Mouse (Mus musculus): ENCODE data around the gene Osgepl1.
"Not testable (repeated sequence)": the region's sequence is repeated elsewhere in the genome, so short reads cannot be mapped to it uniquely, and the experiment has no call there.

Osgepl1 gene

GRCm38 (mm10) chr1:53312989-53313967 lies at the start of gene Osgepl1:
Gene Osgepl1, plus strand, starts transcription at chr1:53313624.
- DNase-seq, result peak; percentile 86

DNA sequence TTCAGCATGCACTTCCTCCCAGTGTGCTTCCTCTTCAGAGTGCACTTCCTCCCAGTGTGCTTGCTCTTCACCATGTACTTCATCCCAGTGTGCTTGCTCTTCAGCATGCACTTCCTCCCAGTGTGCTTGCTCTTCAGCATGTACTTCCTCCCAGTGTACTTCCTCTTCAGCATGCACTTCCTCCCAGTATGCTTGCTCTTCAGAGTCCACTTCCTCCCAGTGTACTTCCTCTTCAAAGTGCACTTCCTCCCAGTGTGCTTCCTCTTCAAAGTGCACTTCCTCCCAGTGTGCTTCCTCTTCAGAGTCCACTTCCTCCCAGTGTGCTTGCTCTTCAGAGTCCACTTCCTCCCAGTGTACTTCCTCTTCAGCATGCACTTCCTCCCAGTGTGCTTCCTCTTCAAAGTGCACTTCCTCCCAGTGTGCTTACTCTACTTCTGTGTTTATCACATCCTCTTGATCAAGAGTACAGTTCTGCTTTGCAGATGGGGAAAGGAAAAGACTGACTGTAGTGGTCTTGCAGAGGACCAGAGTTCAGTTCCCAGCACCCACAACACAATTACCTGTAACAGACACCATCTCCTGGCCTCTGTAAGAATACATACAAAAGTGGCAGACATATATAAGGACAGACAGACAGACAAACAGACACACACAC lies 48.3 kb upstream of the Osgepl1 start:
- DNase-seq, result not testable (repeated sequence)

DNA sequence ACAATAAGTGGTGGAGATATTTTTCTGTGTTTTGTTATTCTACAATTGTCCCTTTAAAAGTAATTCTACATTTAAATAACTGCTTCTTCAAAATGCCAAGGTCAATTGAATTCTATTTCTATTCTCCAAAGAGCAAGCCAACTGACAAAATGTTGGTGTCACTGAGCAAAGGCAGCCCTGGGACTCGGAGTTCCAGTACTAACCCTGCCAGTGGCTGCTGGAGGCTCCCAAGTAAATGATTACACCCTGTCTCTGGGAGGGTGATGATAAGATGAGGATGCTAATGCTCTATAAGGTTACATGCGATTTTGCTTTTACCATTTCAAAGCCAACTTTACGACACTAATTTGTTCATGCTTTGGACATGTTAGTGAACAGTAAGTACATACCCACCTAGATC lies 43.5 kb upstream of the Osgepl1 start:
- no peak for DNase-seq

GRCm38 (mm10) chr1:53272646-53273045 lies 40.8 kb upstream of the Osgepl1 start:
- DNase-seq, result peak; percentile 52

- DNase-seq, result no peak
These were observed 22.2 kb upstream of the Osgepl1 start for GRCm38 (mm10) chr1:53291197-53291596.

DNA sequence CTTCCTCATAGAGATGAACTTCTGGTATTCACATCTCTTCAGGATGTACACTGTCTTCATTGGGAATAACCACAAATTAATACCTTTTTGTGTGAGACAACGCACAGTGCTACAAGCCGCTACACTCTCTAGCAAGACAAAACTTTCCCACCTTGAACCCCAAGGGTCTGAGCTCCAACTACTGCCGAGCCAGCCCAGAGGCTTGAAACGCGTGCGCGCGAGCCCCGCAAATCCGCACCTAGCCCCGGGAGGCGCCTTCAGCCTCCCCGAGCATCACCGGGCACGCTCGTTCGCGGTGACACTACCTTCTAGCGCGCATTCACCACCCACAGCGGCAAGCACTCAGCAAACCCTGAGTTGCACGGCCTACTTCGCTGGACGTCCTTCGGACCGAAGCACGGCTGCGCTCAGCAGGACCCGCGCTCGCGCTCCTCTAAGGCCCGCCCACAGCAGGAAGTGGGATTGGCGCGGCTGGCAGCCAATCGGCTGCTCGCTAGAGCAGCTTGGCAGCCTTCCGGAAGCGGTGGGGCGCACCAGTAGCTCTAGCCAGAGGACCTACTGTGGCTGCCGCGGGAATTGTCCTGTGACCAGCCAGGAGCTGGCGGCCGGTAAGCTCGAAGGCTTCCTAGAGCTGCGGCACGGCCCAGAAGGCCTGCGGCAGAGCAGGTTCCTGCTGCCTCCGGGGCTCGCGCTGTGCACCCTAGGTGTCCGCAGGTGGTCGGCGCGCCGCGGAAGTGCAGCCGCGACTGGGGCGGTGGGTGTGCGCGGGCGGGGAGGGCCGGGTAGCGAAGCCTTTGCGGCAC lies 16.6 kb upstream of the Osgepl1 start, which contains the start of the genes Pms1, Ormdl1 and Gm28778:
Pms1 (minus strand) TSS at position 438 of the 803 bp plus-strand sequence.
Ormdl1 (plus strand) TSS at position 515 of the 803 bp plus-strand sequence.
Gm28778 (plus strand) TSS at position 531 of the 803 bp plus-strand sequence.
- peak; percentile 96 for DNase-seq

GRCm38 (mm10) chr1:53300506-53300905 lies 12.9 kb upstream of the Osgepl1 start:
- no peak for DNase-seq

- DNase-seq, result no peak
These were observed 8.4 kb downstream of the Osgepl1 start for GRCm38 (mm10) chr1:53321662-53322344.

GRCm38 (mm10) chr1:53323254-53323653 lies 9.8 kb downstream of the Osgepl1 start:
- DNase-seq, result no peak

GRCm38 (mm10) chr1:53324277-53324676 lies 10.9 kb downstream of the Osgepl1 start:
- DNase-seq, result no peak

- no peak for DNase-seq
These were observed 11.5 kb downstream of the Osgepl1 start for GRCm38 (mm10) chr1:53324827-53325494.

GRCm38 (mm10) chr1:53333527-53333926 lies 20.1 kb downstream of the Osgepl1 start:
- not testable (repeated sequence) for DNase-seq

- DNase-seq, result no peak
These were observed 22.0 kb downstream of the Osgepl1 start for GRCm38 (mm10) chr1:53335465-53335864.

- DNase-seq, result not testable (repeated sequence)
These were observed 24.0 kb downstream of the Osgepl1 start for GRCm38 (mm10) chr1:53337403-53337802.

- DNase-seq, result no peak
These were observed 27.6 kb downstream of the Osgepl1 start for GRCm38 (mm10) chr1:53341071-53341470.

DNA sequence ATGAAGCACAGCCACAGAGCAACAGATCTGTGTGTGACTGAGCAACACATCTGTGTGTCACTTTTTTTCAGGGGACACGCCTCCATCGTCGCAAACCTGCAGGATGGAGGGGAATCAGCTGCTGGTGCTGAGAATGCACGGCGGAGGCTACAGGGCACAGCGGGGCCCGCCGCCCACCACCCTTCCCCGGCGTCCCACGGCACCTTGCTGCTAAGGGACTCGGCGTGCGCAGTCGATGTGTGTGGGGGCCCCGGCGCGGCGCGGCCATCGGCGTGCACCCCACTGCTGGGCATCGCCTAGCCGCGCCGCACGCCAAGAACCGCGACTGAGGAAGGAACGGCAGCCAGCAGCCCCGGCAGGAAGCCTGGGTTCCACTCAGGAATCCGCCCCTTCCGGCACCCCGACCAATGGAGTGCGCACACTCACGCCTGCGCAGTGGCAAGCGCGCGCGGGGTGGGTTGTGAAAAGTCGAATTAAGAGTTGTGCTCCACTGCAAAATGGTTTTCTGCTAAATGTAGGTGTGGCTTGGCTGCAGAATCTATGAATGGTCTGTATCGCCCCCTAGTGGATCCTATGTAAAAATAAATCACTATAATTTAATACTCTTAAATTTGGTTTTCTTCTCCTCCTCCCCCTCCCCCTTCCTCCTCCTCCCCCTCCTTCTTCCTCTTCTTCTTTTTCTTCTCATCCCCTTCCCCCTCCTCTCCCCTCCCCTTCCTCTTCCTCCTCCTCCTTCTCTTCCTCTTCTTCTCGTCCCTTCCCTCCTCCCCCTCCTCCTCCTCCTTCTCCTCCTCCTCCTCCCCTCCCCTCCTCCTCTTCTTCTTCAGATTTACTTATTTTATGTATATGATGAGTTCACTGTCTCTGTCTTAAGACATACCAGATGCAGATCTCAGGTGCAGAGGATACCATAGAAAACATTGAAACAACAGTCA lies 39.2 kb downstream of the Osgepl1 start, which contains the start of the genes Asdurf, Gm28551 and Asnsd1:
Asdurf (minus strand) TSS at position 293 of the 935 bp plus-strand sequence.
Gm28551 (minus strand) TSS at position 341 of the 935 bp plus-strand sequence.
Asnsd1 (minus strand) TSS at position 426 of the 935 bp plus-strand sequence.
- peak; percentile 97 for DNase-seq

DNA sequence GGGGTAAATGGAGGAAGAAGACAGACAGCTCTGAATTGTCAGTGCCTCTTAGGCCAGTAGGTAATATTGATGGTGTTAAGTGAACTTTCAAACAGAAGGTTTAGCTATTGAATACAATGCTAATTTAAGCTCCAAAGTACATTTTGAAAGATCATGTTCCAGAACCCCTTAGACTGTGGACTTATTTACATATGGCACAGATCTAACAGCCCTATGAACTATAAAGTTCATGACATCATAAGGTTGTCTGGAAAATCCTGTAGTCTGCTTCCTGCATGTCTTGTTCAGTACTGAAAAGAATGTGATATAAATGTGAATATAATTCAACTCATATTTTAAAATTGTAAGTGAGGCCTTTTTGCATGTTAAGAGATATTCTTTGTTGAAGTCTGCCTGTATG lies 45.6 kb downstream of the Osgepl1 start:
- DNase-seq, result no peak

All from cerebellum, adult 9-11 months (tissue).